Mouse (Mus musculus): Measurements from ENCODE around the gene Rergl. TPM values are rescaled to one million over a fixed set of nuclear protein-coding genes. Genes with fewer than 3 reads are reported as not detected.

The Rergl gene
- 0.50 and 0.87 TPM in 2 replicates for polyA plus RNA-seq (2015; fragmentation: Nextera tagmentation; extraction: Ambion mirVana)

DNA sequence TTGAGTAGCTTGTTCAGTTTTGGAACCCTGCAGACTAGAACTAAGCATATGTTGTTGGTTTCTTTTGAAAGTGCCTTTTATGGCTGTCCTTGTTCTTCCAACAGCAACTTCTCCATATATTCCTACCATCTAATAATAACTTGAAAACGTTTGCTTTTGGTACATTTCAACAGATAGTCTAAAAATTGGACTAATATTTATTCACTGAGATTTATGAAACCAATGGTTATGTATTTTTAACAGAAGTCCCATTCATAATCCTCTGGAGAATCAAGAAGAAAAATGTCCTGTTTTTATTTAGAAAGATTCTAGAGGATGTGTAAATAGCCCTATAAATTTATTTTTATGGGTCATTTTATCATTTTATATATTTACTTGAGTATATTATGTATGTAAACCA, at the start of gene Rergl:
TSS of gene Rergl (minus strand) at position 101 of the 400 bp plus-strand sequence.
- Histone ChIP-seq H3K9me3 (no peaks in the 10 kb centered on the region), H3K4me1 (replicated peaks) (no peaks in the 10 kb centered on the region), H3K36me3 (no peaks in the 10 kb centered on the region), H3K27ac (no peak within 1 kb of the TSS), H3K4me3 (replicated peaks) (no peak within 1 kb of the TSS), H3K4me2 (replicated peaks) (no peak within 1 kb of the TSS), H3K27me3 (replicated peaks) (no peaks in the 10 kb centered on the region), H3K9ac (no peak within 1 kb of the TSS)
- ATAC-seq, result no peak
- WGBS, result 23% methylated on average over 1 of the region's 1 CpGs

GRCm38 (mm10) chr6:139538469-139538868, 36.7 kb upstream of the Rergl start:
- Histone ChIP-seq H3K9me3 (no peaks in the 10 kb centered on the region), H3K4me3 (replicated peaks) (no peak overlapping the region), H3K4me1 (replicated peaks) (no peaks in the 10 kb centered on the region), H3K27me3 (replicated peaks) (no peaks in the 10 kb centered on the region), H3K4me2 (replicated peaks) (no peak overlapping the region), H3K9ac (no peak overlapping the region), H3K27ac (no peak overlapping the region), H3K36me3 (no peaks in the 10 kb centered on the region)
- no peak for ATAC-seq
- 57% methylated on average over 2 of the region's 2 CpGs for WGBS

- H3K4me1 ChIP-seq (replicated peaks), result no peaks in the 10 kb centered on the region
- H3K9me3 ChIP-seq, result no peaks in the 10 kb centered on the region
- H3K27me3 ChIP-seq (replicated peaks), result no peaks in the 10 kb centered on the region
- no peaks in the 10 kb centered on the region for H3K36me3 ChIP-seq
- no peak for ATAC-seq
- no peak overlapping the region for H3K9ac ChIP-seq
- no peak overlapping the region for H3K4me2 ChIP-seq (replicated peaks)
- no peak overlapping the region for H3K4me3 ChIP-seq (replicated peaks)
- no peak overlapping the region for H3K27ac ChIP-seq
Measured at GRCm38 (mm10) chr6:139525406-139525805, 23.6 kb upstream of the Rergl start.

- no peak overlapping the region for H3K9ac ChIP-seq
- no peaks in the 10 kb centered on the region for H3K27me3 ChIP-seq (replicated peaks)
- no peak overlapping the region for H3K4me3 ChIP-seq (replicated peaks)
- no peaks in the 10 kb centered on the region for H3K36me3 ChIP-seq
- H3K9me3 ChIP-seq, result no peaks in the 10 kb centered on the region
- no peak overlapping the region for H3K27ac ChIP-seq
- 58% methylated on average over 5 of the region's 5 CpGs for WGBS
- H3K4me1 ChIP-seq (replicated peaks), result no peaks in the 10 kb centered on the region
- ATAC-seq, result no peak
- H3K4me2 ChIP-seq (replicated peaks), result no peak overlapping the region
Measured at GRCm38 (mm10) chr6:139524288-139524687, 22.5 kb upstream of the Rergl start.

DNA sequence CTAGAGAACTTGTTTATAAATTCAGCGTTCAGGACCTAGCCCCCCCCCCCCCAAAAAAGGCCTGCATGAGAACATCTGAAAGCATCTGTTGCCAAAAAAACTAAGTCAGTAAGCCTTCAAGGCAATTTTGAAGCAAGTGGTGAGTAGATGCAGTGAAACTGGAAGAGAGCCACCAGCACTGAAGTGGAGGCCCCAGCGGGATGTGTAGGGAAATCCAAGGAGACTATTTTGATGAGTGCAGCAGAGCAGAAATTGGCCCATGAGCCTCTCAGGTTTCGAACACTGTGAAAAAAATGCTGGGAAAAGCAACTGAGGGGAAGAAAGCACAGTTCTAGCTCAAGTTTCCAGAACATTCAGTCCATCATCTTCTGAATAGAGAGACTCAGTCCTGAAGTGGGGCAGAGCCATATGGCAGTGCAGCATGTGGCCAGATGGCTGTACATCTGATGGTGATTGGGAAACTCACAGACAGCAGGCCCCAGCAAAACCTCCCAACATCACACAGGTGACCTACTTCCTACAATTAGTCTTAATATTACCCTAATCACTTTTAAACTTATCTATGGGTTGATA, 13.2 kb upstream of the Rergl start:
- Histone ChIP-seq H3K4me2 (replicated peaks) (no peak overlapping the region), H3K4me3 (replicated peaks) (no peak overlapping the region), H3K9ac (no peak overlapping the region), H3K4me1 (replicated peaks) (no peaks in the 10 kb centered on the region), H3K27me3 (replicated peaks) (no peaks in the 10 kb centered on the region), H3K9me3 (no peaks in the 10 kb centered on the region), H3K27ac (no peak overlapping the region), H3K36me3 (no peaks in the 10 kb centered on the region)
- ATAC-seq, result no peak
- 82% methylated on average over 3 of the region's 3 CpGs for WGBS

- H3K36me3 ChIP-seq, result no peaks in the 10 kb centered on the region
- no peak for ATAC-seq
- H3K9ac ChIP-seq, result no peak overlapping the region
- no peaks in the 10 kb centered on the region for H3K4me1 ChIP-seq (replicated peaks)
- no peak overlapping the region for H3K4me3 ChIP-seq (replicated peaks)
- no peaks in the 10 kb centered on the region for H3K9me3 ChIP-seq
- no peaks in the 10 kb centered on the region for H3K27me3 ChIP-seq (replicated peaks)
- no peak overlapping the region for H3K27ac ChIP-seq
- no peak overlapping the region for H3K4me2 ChIP-seq (replicated peaks)
Measured at GRCm38 (mm10) chr6:139479730-139480129, 22.0 kb downstream of the Rergl start.

DNA sequence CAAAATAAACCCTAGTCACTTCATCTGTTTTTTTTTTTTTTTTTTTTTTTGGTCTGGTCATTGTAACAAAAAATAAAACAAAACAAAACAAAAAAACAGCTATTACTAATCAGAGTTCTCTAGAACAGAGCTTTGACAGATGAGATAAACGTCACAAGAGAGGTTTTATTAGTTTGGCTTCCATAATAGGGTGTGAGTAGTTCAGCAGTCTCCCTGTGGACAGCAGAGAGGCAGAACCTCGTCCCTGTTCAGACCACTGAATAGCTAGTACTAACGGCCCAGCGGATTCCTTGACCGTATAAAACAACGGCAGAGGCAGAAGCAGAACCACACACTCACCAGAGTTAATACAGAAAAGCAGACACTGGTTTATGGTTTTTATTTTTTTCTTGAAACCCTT, 36.8 kb downstream of the Rergl start:
- H3K4me3 ChIP-seq (replicated peaks), result no peak overlapping the region
- H3K36me3 ChIP-seq, result no peaks in the 10 kb centered on the region
- no peaks in the 10 kb centered on the region for H3K4me1 ChIP-seq (replicated peaks)
- H3K27me3 ChIP-seq (replicated peaks), result no peaks in the 10 kb centered on the region
- 65% methylated on average over 6 of the region's 6 CpGs for WGBS
- H3K9ac ChIP-seq, result no peak overlapping the region
- ATAC-seq, result no peak
- H3K27ac ChIP-seq, result no peak overlapping the region
- no peaks in the 10 kb centered on the region for H3K9me3 ChIP-seq
- H3K4me2 ChIP-seq (replicated peaks), result no peak overlapping the region

- H3K4me2 ChIP-seq (replicated peaks), result no peak overlapping the region
- H3K27ac ChIP-seq, result no peak overlapping the region
- no peaks in the 10 kb centered on the region for H3K4me1 ChIP-seq (replicated peaks)
- H3K27me3 ChIP-seq (replicated peaks), result no peaks in the 10 kb centered on the region
- no peak overlapping the region for H3K9ac ChIP-seq
- H3K36me3 ChIP-seq, result no peaks in the 10 kb centered on the region
- no peak for ATAC-seq
- H3K9me3 ChIP-seq, result no peaks in the 10 kb centered on the region
- 92% methylated on average over 2 of the region's 2 CpGs for WGBS
- H3K4me3 ChIP-seq (replicated peaks), result no peak overlapping the region
Measured at GRCm38 (mm10) chr6:139464292-139464691, 37.5 kb downstream of the Rergl start.

GRCm38 (mm10) chr6:139461094-139461493, 40.7 kb downstream of the Rergl start:
- no peaks in the 10 kb centered on the region for H3K9me3 ChIP-seq
- no peak overlapping the region for H3K27ac ChIP-seq
- no peaks in the 10 kb centered on the region for H3K36me3 ChIP-seq
- WGBS, result 31% methylated on average over 5 of the region's 5 CpGs
- H3K4me3 ChIP-seq (replicated peaks), result no peak overlapping the region
- no peak for ATAC-seq
- H3K9ac ChIP-seq, result no peak overlapping the region
- no peaks in the 10 kb centered on the region for H3K27me3 ChIP-seq (replicated peaks)
- no peak overlapping the region for H3K4me2 ChIP-seq (replicated peaks)
- H3K4me1 ChIP-seq (replicated peaks), result no peaks in the 10 kb centered on the region

DNA sequence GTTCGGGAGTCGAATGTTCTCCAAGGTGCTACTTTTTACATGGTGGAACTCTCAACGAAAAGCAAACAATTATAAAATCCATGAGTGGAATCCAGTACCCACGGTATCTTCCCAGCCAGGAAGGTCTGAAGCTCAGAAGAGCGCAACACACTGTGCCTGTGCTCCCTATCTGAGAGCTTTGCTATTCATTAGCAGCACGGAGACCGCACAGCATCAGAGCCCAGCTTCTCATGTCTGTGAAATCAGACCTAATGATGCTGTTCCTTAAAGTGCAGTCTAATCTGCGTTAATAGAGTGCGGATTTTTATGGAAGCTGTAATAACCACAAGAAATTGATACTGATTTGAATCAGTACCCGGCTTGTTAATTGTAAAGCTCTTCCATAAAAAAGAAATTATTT, 41.3 kb downstream of the Rergl start:
- ATAC-seq, result no peak
- Histone ChIP-seq H3K36me3 (no peaks in the 10 kb centered on the region), H3K4me2 (replicated peaks) (no peak overlapping the region), H3K9me3 (no peaks in the 10 kb centered on the region), H3K27ac (no peak overlapping the region), H3K4me3 (replicated peaks) (no peak overlapping the region), H3K27me3 (replicated peaks) (no peaks in the 10 kb centered on the region), H3K9ac (no peak overlapping the region), H3K4me1 (replicated peaks) (no peaks in the 10 kb centered on the region)
- 87% methylated on average over 10 of the region's 10 CpGs for WGBS

GRCm38 (mm10) chr6:139443999-139444398, 57.8 kb downstream of the Rergl start:
- WGBS, result 75% methylated on average over 2 of the region's 2 CpGs
- Histone ChIP-seq H3K4me2 (replicated peaks) (no peak overlapping the region), H3K27ac (no peak overlapping the region), H3K9ac (no peak overlapping the region), H3K36me3 (no peaks in the 10 kb centered on the region), H3K4me1 (replicated peaks) (no peaks in the 10 kb centered on the region), H3K9me3 (no peaks in the 10 kb centered on the region), H3K27me3 (replicated peaks) (no peaks in the 10 kb centered on the region), H3K4me3 (replicated peaks) (no peak overlapping the region)
- ATAC-seq, result no peak
